Mouse (Mus musculus): Measurements from ENCODE around the gene Mtmr4. TPM values are rescaled to one million over a fixed set of nuclear protein-coding genes. Genes with fewer than 3 reads are reported as not detected.

The Mtmr4 gene
- polyA plus RNA-seq, 1 experiment from 2014 or later: 14.3 TPM

- H3K9ac ChIP-seq (ENCODE audit: low read length): no peak overlapping the region
- no peaks in the 10 kb centered on the region for H3K9me3 ChIP-seq (ENCODE audit: control insufficient read depth, low read length)
- no peaks in the 10 kb centered on the region for H3K27me3 ChIP-seq (ENCODE audit: control insufficient read depth, insufficient read depth, low read length)
- H3K36me3 ChIP-seq (ENCODE audit: control insufficient read depth, insufficient read depth, low read length): peaks cover 100% of the 10 kb centered on the region
- ATAC-seq (ENCODE audit: insufficient number of reproducible peaks, insufficient read depth, low FRiP score, low read depth): no peak
- no peak overlapping the region for H3K27ac ChIP-seq (replicated peaks in 1 of 2; ENCODE audit: control insufficient read depth in 1 of 2, insufficient read depth in 1 of 2, low read depth in 2 of 2, low read length in 2 of 2)
- no peak overlapping the region for H3K4me2 ChIP-seq (ENCODE audit: low read length)
- no peaks in the 10 kb centered on the region for H3K4me1 ChIP-seq (ENCODE audit: control insufficient read depth in 2 of 2, insufficient read depth in 2 of 2, low read length in 2 of 2)
- 96% methylated on average over 9 of the region's 9 CpGs for WGBS
- H3K4me3 ChIP-seq (ENCODE audit: control insufficient read depth in 1 of 2, insufficient read depth in 1 of 2, low read depth in 1 of 2, low read length in 2 of 2): no peak overlapping the region
Observed at GRCm38 (mm10) chr11:87602234-87602633, 10.3 kb downstream of the Mtmr4 start.

DNA sequence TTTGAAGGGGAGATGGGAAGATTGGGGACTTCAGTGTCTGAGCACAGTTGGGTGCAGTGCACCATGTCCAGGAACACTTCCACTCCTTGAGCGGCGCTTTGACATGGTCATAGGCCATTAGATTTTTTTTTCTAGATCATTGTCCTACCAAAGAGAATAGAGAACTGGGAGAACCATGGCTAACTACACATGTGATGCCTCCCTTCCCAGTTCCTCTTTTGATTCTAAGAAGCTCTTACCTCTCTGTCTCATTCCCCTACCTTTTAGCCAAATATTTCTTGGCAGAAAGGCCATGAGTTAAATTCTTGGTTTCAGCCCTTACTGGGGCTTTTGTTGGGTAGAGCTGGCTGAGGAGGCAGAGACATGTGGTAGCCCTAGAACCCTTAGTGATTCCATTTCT is 11.6 kb downstream of the Mtmr4 start:
- 93% methylated on average over 2 of the region's 2 CpGs for WGBS
- no peaks in the 10 kb centered on the region for H3K4me1 ChIP-seq (ENCODE audit: control insufficient read depth in 2 of 2, insufficient read depth in 2 of 2, low read length in 2 of 2)
- H3K4me2 ChIP-seq (ENCODE audit: low read length): no peak overlapping the region
- H3K36me3 ChIP-seq (ENCODE audit: control insufficient read depth, insufficient read depth, low read length): peaks cover 100% of the 10 kb centered on the region
- no peaks in the 10 kb centered on the region for H3K27me3 ChIP-seq (ENCODE audit: control insufficient read depth, insufficient read depth, low read length)
- H3K9ac ChIP-seq (ENCODE audit: low read length): no peak overlapping the region
- H3K9me3 ChIP-seq (ENCODE audit: control insufficient read depth, low read length): no peaks in the 10 kb centered on the region
- no peak overlapping the region for H3K4me3 ChIP-seq (ENCODE audit: control insufficient read depth in 1 of 2, insufficient read depth in 1 of 2, low read depth in 1 of 2, low read length in 2 of 2)
- ATAC-seq (ENCODE audit: insufficient number of reproducible peaks, insufficient read depth, low FRiP score, low read depth): no peak
- H3K27ac ChIP-seq (replicated peaks in 1 of 2; ENCODE audit: control insufficient read depth in 1 of 2, insufficient read depth in 1 of 2, low read depth in 2 of 2, low read length in 2 of 2): no peak overlapping the region

DNA sequence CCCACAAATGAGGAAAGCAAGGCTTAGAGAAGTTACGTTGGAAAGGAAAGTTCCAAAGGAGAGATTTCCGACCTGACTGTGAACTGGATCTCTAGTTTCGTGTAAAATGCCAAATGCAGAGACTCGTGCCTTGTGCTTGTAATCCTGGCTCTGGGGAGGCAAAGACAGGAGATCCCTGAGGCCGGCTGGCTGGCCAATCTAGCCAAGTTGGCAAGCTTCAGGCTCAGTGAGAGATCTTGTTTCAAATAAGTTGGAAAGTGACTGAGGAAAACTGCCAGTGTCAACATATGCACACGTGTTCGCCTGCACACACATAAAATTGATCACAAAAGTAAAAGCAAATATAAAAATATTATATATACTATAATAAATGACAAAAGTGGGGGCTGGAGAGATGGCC is 17.3 kb downstream of the Mtmr4 start:
- 89% methylated on average over 7 of the region's 7 CpGs for WGBS
- Histone ChIP-seq H3K4me1 (ENCODE audit: control insufficient read depth in 2 of 2, insufficient read depth in 2 of 2, low read length in 2 of 2) (no peaks in the 10 kb centered on the region), H3K9me3 (ENCODE audit: control insufficient read depth, low read length) (no peaks in the 10 kb centered on the region), H3K4me3 (ENCODE audit: control insufficient read depth in 1 of 2, insufficient read depth in 1 of 2, low read depth in 1 of 2, low read length in 2 of 2) (no peak overlapping the region), H3K27me3 (ENCODE audit: control insufficient read depth, insufficient read depth, low read length) (no peaks in the 10 kb centered on the region), H3K36me3 (ENCODE audit: control insufficient read depth, insufficient read depth, low read length) (peaks cover 100% of the 10 kb centered on the region), H3K9ac (ENCODE audit: low read length) (no peak overlapping the region), H3K4me2 (ENCODE audit: low read length) (no peak overlapping the region), H3K27ac (replicated peaks in 1 of 2; ENCODE audit: control insufficient read depth in 1 of 2, insufficient read depth in 1 of 2, low read depth in 2 of 2, low read length in 2 of 2) (no peak overlapping the region)
- ATAC-seq (ENCODE audit: insufficient number of reproducible peaks, insufficient read depth, low FRiP score, low read depth): no peak

DNA sequence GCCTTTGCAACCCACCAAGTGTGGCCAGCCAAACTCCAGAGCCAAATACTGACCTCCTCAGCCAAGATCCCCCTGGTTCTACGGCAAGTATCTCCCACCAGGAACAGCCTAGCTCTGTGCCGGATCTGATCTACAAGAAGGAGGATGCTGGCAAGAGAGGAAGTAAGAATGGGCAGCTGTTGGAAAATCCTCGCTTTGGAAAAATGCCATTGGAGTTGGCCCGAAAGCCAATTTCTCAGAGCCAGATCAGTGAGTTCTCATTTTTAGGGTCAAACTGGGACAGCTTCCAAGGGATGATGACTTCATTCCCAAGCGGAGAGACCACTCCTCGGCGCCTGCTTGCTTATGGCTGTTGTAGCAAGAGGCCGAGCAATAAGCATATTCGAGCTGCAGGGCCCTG is 19.6 kb downstream of the Mtmr4 start:
- Histone ChIP-seq H3K4me3 (ENCODE audit: control insufficient read depth in 1 of 2, insufficient read depth in 1 of 2, low read depth in 1 of 2, low read length in 2 of 2) (no peak overlapping the region), H3K36me3 (ENCODE audit: control insufficient read depth, insufficient read depth, low read length) (peaks cover 100% of the 10 kb centered on the region), H3K27me3 (ENCODE audit: control insufficient read depth, insufficient read depth, low read length) (no peaks in the 10 kb centered on the region), H3K27ac (replicated peaks in 1 of 2; ENCODE audit: control insufficient read depth in 1 of 2, insufficient read depth in 1 of 2, low read depth in 2 of 2, low read length in 2 of 2) (no peak overlapping the region), H3K9me3 (ENCODE audit: control insufficient read depth, low read length) (no peaks in the 10 kb centered on the region), H3K4me1 (ENCODE audit: control insufficient read depth in 2 of 2, insufficient read depth in 2 of 2, low read length in 2 of 2) (no peaks in the 10 kb centered on the region), H3K4me2 (ENCODE audit: low read length) (no peak overlapping the region), H3K9ac (ENCODE audit: low read length) (no peak overlapping the region)
- WGBS: 86% methylated on average over 9 of the region's 9 CpGs
- no peak for ATAC-seq (ENCODE audit: insufficient number of reproducible peaks, insufficient read depth, low FRiP score, low read depth)

DNA sequence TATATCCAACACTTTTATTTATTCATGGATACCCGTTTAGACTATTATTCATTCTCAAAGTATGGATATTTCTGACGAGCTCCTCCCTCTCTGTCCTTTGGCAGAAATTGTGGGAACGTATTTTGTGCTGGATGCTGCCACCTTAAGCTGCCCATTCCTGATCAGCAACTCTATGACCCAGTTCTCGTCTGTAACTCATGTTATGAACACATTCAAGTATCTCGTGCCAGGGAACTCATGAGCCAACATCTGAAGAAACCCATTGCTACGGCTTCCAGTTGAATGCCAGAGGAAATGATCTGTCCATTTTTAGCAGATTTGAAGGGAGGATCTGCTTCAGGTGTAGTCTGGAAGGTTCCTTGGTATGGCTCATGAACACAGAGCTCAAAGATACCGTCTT is 22.0 kb downstream of the Mtmr4 start:
- H3K9me3 ChIP-seq (ENCODE audit: control insufficient read depth, low read length): no peaks in the 10 kb centered on the region
- no peak overlapping the region for H3K9ac ChIP-seq (ENCODE audit: low read length)
- H3K4me1 ChIP-seq (ENCODE audit: control insufficient read depth in 2 of 2, insufficient read depth in 2 of 2, low read length in 2 of 2): no peaks in the 10 kb centered on the region
- H3K4me3 ChIP-seq (ENCODE audit: control insufficient read depth in 1 of 2, insufficient read depth in 1 of 2, low read depth in 1 of 2, low read length in 2 of 2): no peak overlapping the region
- H3K27me3 ChIP-seq (ENCODE audit: control insufficient read depth, insufficient read depth, low read length): no peaks in the 10 kb centered on the region
- H3K36me3 ChIP-seq (ENCODE audit: control insufficient read depth, insufficient read depth, low read length): peaks cover 96% of the 10 kb centered on the region
- no peak for ATAC-seq (ENCODE audit: insufficient number of reproducible peaks, insufficient read depth, low FRiP score, low read depth)
- H3K27ac ChIP-seq (replicated peaks in 1 of 2; ENCODE audit: control insufficient read depth in 1 of 2, insufficient read depth in 1 of 2, low read depth in 2 of 2, low read length in 2 of 2): no peak overlapping the region
- WGBS: 87% methylated on average over 7 of the region's 7 CpGs
- H3K4me2 ChIP-seq (ENCODE audit: low read length): no peak overlapping the region

GRCm38 (mm10) chr11:87615551-87615950 is 23.6 kb downstream of the Mtmr4 start:
- no peak for ATAC-seq (ENCODE audit: insufficient number of reproducible peaks, insufficient read depth, low FRiP score, low read depth)
- Histone ChIP-seq H3K4me3 (ENCODE audit: control insufficient read depth in 1 of 2, insufficient read depth in 1 of 2, low read depth in 1 of 2, low read length in 2 of 2) (no peak overlapping the region), H3K36me3 (ENCODE audit: control insufficient read depth, insufficient read depth, low read length) (peaks cover 85% of the 10 kb centered on the region), H3K4me1 (ENCODE audit: control insufficient read depth in 2 of 2, insufficient read depth in 2 of 2, low read length in 2 of 2) (no peaks in the 10 kb centered on the region), H3K27ac (replicated peaks in 1 of 2; ENCODE audit: control insufficient read depth in 1 of 2, insufficient read depth in 1 of 2, low read depth in 2 of 2, low read length in 2 of 2) (no peak overlapping the region), H3K4me2 (ENCODE audit: low read length) (no peak overlapping the region), H3K9ac (ENCODE audit: low read length) (no peak overlapping the region), H3K27me3 (ENCODE audit: control insufficient read depth, insufficient read depth, low read length) (no peaks in the 10 kb centered on the region), H3K9me3 (ENCODE audit: control insufficient read depth, low read length) (no peaks in the 10 kb centered on the region)
- WGBS: 93% methylated on average over 5 of the region's 5 CpGs

DNA sequence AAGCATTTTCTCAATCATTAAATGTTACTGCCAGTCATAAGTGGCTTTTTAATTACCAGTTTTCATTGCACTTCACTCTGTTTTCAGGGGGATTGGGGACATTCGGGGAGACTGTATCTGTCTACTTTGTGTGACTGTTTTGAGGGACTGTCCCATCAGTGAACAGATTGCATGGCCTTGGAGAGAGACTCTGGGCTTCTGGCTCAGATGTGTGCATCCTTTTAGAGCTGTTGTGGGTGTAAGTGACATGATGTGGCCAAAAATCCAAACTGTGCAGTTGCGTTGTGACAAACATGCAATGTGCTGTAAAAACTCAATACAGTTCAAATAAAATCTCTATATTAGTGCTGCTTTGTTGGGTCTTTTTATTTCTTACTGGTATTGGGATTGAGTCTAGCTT is 24.0 kb downstream of the Mtmr4 start:
- Histone ChIP-seq H3K9me3 (ENCODE audit: control insufficient read depth, low read length) (no peaks in the 10 kb centered on the region), H3K27me3 (ENCODE audit: control insufficient read depth, insufficient read depth, low read length) (no peaks in the 10 kb centered on the region), H3K27ac (replicated peaks in 1 of 2; ENCODE audit: control insufficient read depth in 1 of 2, insufficient read depth in 1 of 2, low read depth in 2 of 2, low read length in 2 of 2) (no peak overlapping the region), H3K4me3 (ENCODE audit: control insufficient read depth in 1 of 2, insufficient read depth in 1 of 2, low read depth in 1 of 2, low read length in 2 of 2) (no peak overlapping the region), H3K4me2 (ENCODE audit: low read length) (no peak overlapping the region), H3K9ac (ENCODE audit: low read length) (no peak overlapping the region), H3K4me1 (ENCODE audit: control insufficient read depth in 2 of 2, insufficient read depth in 2 of 2, low read length in 2 of 2) (no peaks in the 10 kb centered on the region), H3K36me3 (ENCODE audit: control insufficient read depth, insufficient read depth, low read length) (peaks cover 81% of the 10 kb centered on the region)
- WGBS: 93% methylated on average over 2 of the region's 2 CpGs
- ATAC-seq (ENCODE audit: insufficient number of reproducible peaks, insufficient read depth, low FRiP score, low read depth): no peak

DNA sequence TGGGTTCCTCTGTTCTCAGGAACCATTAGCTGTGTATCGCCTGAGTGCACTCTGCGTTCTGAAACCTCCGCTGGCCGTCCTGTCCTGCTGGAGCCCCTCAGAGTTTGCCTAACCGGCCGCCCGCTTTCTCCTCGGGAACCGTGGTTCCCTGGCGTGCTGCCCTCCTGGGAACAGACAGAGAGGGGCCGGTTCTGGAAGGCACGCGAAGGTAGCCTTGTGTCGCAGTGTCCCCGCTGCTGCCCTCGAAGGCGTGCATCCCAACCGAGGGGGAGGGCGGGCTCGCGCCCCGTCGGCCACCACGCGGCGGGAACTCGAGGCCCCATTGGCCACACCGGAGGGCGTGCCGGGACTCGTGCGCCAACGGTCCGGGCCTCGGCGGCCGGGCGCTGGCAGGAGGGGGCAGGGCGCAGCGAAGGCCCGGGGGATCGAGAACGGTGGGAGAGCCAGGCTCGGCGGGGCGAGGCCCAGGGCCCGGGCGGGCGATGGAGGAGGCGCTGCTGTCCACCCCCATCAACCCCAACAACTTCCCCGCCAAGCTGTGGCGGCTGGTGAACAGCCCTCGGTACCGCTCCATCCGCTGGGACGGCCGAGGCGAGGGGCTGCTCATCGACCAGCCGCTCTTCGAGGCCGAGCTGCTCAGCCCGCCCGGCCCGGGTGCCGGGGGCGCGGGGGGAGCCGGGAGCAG is 25.0 kb downstream of the Mtmr4 start, which contains the start of gene Hsf5:
Gene Hsf5, plus strand, starts transcription at position 375 of the 685 bp plus-strand sequence.
- Histone ChIP-seq H3K4me1 (ENCODE audit: control insufficient read depth in 2 of 2, insufficient read depth in 2 of 2, low read length in 2 of 2) (no peaks in the 10 kb centered on the region), H3K27ac (replicated peaks in 1 of 2; ENCODE audit: control insufficient read depth in 1 of 2, insufficient read depth in 1 of 2, low read depth in 2 of 2, low read length in 2 of 2) (no peak within 1 kb of the TSS), H3K4me3 (ENCODE audit: control insufficient read depth in 1 of 2, insufficient read depth in 1 of 2, low read depth in 1 of 2, low read length in 2 of 2) (no peak within 1 kb of the TSS), H3K4me2 (ENCODE audit: low read length) (no peak within 1 kb of the TSS), H3K36me3 (ENCODE audit: control insufficient read depth, insufficient read depth, low read length) (peaks cover 71% of the 10 kb centered on the region), H3K9me3 (ENCODE audit: control insufficient read depth, low read length) (no peaks in the 10 kb centered on the region), H3K27me3 (ENCODE audit: control insufficient read depth, insufficient read depth, low read length) (no peaks in the 10 kb centered on the region), H3K9ac (ENCODE audit: low read length) (no peak within 1 kb of the TSS)
- WGBS: 83% methylated on average over 64 of the region's 69 CpGs
- ATAC-seq (ENCODE audit: insufficient number of reproducible peaks, insufficient read depth, low FRiP score, low read depth): no peak

All from heart, embryonic 14.5 days (tissue).